Mouse (Mus musculus) liver, postnatal 0 days (tissue): ENCODE results near the gene Tert. TPM values are rescaled to one million over a fixed set of nuclear protein-coding genes. Genes with fewer than 3 reads are reported as not detected.
A peak's percentile ranks its signal among the peaks of the same experiment; 100 is the strongest.

Experiments used
- ATAC-seq: fragments of 200-750 bp; cut with Nextera tagmentation; 2 replicates; pipeline ENCODE4 v1.8.0; 2017; ENCODE audit warnings: mild to moderate bottlenecking, moderate library complexity
- DNase-seq: peaks from one replicate; pipeline ENCODE4 v3.0.0-alpha.2; 2016
- H3K27ac ChIP-seq: fragments of 300-500 bp; sonication (generic); 2 replicates; pipeline ENCODE4 v1.5.1; 2014; ENCODE audit warnings: antibody characterized with exemption, moderate library complexity, mild to moderate bottlenecking, low read depth
- H3K27me3 ChIP-seq: fragments of 300-500 bp; sonication (generic); 2 replicates; pipeline ENCODE4 v1.6.1; 2014; ENCODE audit warnings: low read length, control low read depth, mixed read lengths; ENCODE audit not compliant: insufficient read depth
- H3K36me3 ChIP-seq: fragments of 300-500 bp; sonication (generic); replicated peaks from 2 replicates; pipeline ENCODE4 v1.6.1; 2014; ENCODE audit warnings: mild to moderate bottlenecking, control low read depth, low read length, moderate library complexity, mixed read lengths; ENCODE audit not compliant: insufficient read depth
- H3K4me1 ChIP-seq: fragments of 300-500 bp; sonication (generic); 2 replicates; pipeline ENCODE4 v1.6.1; 2014; ENCODE audit warnings: antibody characterized with exemption, mild to moderate bottlenecking, control low read depth; ENCODE audit not compliant: insufficient read depth
- H3K4me2 ChIP-seq: fragments of 300-500 bp; sonication (generic); 2 replicates; pipeline ENCODE4 v1.6.1; 2014; ENCODE audit warnings: low read depth, mild to moderate bottlenecking, low read length, moderate library complexity, mixed read lengths
- H3K4me3 ChIP-seq: fragments of 300-500 bp; sonication (generic); 2 replicates; pipeline ENCODE4 v1.5.1; 2014; ENCODE audit warnings: low read depth, low read length
- H3K9ac ChIP-seq: fragments of 300-500 bp; sonication (generic); replicated peaks from 2 replicates; pipeline ENCODE4 v1.6.1; 2014; ENCODE audit warnings: mild to moderate bottlenecking, moderate library complexity
- H3K9me3 ChIP-seq: fragments of 300-500 bp; sonication (generic); 2 replicates; pipeline ENCODE4 v1.6.1; 2016; ENCODE audit warnings: mild to moderate bottlenecking, control low read depth, low read length, mixed read lengths
- CTCF ChIP-seq: sonication (generic); IDR thresholded peaks from 2 replicates; pipeline ENCODE4 v1.5.1; 2016; ENCODE audit warnings: antibody characterized with exemption, low read depth
- EP300 ChIP-seq: IDR thresholded peaks from 2 replicates; pipeline ENCODE4 v1.6.1; 2016; ENCODE audit warnings: antibody characterized with exemption, low read depth, mild to moderate bottlenecking
- WGBS: fragments of 180-500 bp; shearing (Covaris S2); extraction: QIAGEN DNeasy Blood & Tissue Kit; methylation state at CpG from one replicate; pipeline ENCODE4 v1.1.7; 2014; ENCODE audit not compliant: insufficient replicate concordance; 5-methylcytosine and 5-hydroxymethylcytosine counted together
- polyA plus RNA-seq: library from polyadenylated mRNA; unstranded; fragments of >200 nt; fragmentation: Nextera tagmentation; extraction: Ambion mirVana; gene quantifications from 2 replicates; pipeline ENCODE4 v1.2.1, GENCODE M21; 2015

Tert gene
- polyA plus RNA-seq, 1 experiment from 2014 or later, result 0.29 TPM

GRCm38 (mm10) chr13:73628586-73629113 lies 1.9 kb downstream of the Tert start:
- Histone ChIP-seq H3K4me2 (no peak overlapping the region), H3K27ac (no peak overlapping the region), H3K27me3 (no peaks in the 10 kb centered on the region), H3K4me1 (peaks cover 9% of the 10 kb centered on the region), H3K36me3 (no peaks in the 10 kb centered on the region), H3K9ac (no peak overlapping the region), H3K9me3 (no peaks in the 10 kb centered on the region), H3K4me3 (no peak overlapping the region)
- 59% methylated on average over 11 of the region's 11 CpGs for WGBS
- ATAC-seq (no peak), DNase-seq (no peak)
- no peak for TF ChIP-seq CTCF
- TF ChIP-seq EP300, result no peak

GRCm38 (mm10) chr13:73631837-73632236 lies 5.1 kb downstream of the Tert start:
- TF ChIP-seq EP300 (no peak), CTCF (no peak)
- H3K9me3 ChIP-seq, result no peaks in the 10 kb centered on the region
- H3K27me3 ChIP-seq, result no peaks in the 10 kb centered on the region
- no peaks in the 10 kb centered on the region for H3K36me3 ChIP-seq
- 84% methylated on average over 3 of the region's 3 CpGs for WGBS
- no peak for DNase-seq
- H3K9ac ChIP-seq, result no peak overlapping the region
- H3K4me2 ChIP-seq, result no peak overlapping the region
- no peak for ATAC-seq
- peaks cover 7% of the 10 kb centered on the region for H3K4me1 ChIP-seq
- no peak overlapping the region for H3K27ac ChIP-seq
- H3K4me3 ChIP-seq, result no peak overlapping the region

GRCm38 (mm10) chr13:73637826-73638225 lies 11.1 kb downstream of the Tert start:
- Histone ChIP-seq H3K4me3 (no peak overlapping the region), H3K27me3 (no peaks in the 10 kb centered on the region), H3K27ac (no peak overlapping the region), H3K9me3 (no peaks in the 10 kb centered on the region), H3K4me2 (no peak overlapping the region), H3K4me1 (no peaks in the 10 kb centered on the region), H3K9ac (no peak overlapping the region), H3K36me3 (no peaks in the 10 kb centered on the region)
- WGBS, result 69% methylated on average over 5 of the region's 6 CpGs
- DNase-seq, result no peak
- TF ChIP-seq EP300 (no peak), CTCF (no peak)
- no peak for ATAC-seq

GRCm38 (mm10) chr13:73641296-73641695 lies 14.6 kb downstream of the Tert start:
- no peaks in the 10 kb centered on the region for H3K27me3 ChIP-seq
- H3K9me3 ChIP-seq, result no peaks in the 10 kb centered on the region
- H3K4me2 ChIP-seq, result no peak overlapping the region
- no peak for DNase-seq
- no peaks in the 10 kb centered on the region for H3K36me3 ChIP-seq
- H3K4me3 ChIP-seq, result no peak overlapping the region
- no peak overlapping the region for H3K27ac ChIP-seq
- 67% methylated on average over 4 of the region's 4 CpGs for WGBS
- TF ChIP-seq CTCF (no peak), EP300 (no peak)
- no peaks in the 10 kb centered on the region for H3K4me1 ChIP-seq
- no peak overlapping the region for H3K9ac ChIP-seq
- no peak for ATAC-seq

- no peak overlapping the region for H3K4me3 ChIP-seq
- no peaks in the 10 kb centered on the region for H3K27me3 ChIP-seq
- H3K4me1 ChIP-seq, result no peaks in the 10 kb centered on the region
- H3K36me3 ChIP-seq, result no peaks in the 10 kb centered on the region
- 35% methylated on average over 6 of the region's 6 CpGs for WGBS
- TF ChIP-seq EP300 (no peak), CTCF (peak; percentile 91)
- DNase-seq (peak; percentile 71), ATAC-seq (peak; percentile 81)
- no peak overlapping the region for H3K27ac ChIP-seq
- H3K9me3 ChIP-seq, result no peaks in the 10 kb centered on the region
- no peak overlapping the region for H3K4me2 ChIP-seq
- H3K9ac ChIP-seq, result no peak overlapping the region
Observed at GRCm38 (mm10) chr13:73646397-73647087, 19.8 kb downstream of the Tert start.

- Histone ChIP-seq H3K4me3 (no peak overlapping the region), H3K27ac (no peak overlapping the region), H3K9ac (no peak overlapping the region), H3K9me3 (no peaks in the 10 kb centered on the region), H3K4me2 (no peak overlapping the region), H3K4me1 (no peaks in the 10 kb centered on the region), H3K27me3 (no peaks in the 10 kb centered on the region), H3K36me3 (no peaks in the 10 kb centered on the region)
- ATAC-seq, result peak; percentile 63
- DNase-seq, result no peak
- 65% methylated on average over 3 of the region's 3 CpGs for WGBS
- TF ChIP-seq CTCF (no peak), EP300 (no peak)
Observed at GRCm38 (mm10) chr13:73653266-73653665, 26.6 kb downstream of the Tert start.
